Mouse (Mus musculus): ENCODE measurements at regions not wholly inside any gene's neighbourhood (a gene's known extent, or its start where the extent isn't known, plus 50 kb on each side); places are given as distances from the start of the nearest gene placed in this dataset.
A peak's percentile ranks its signal among the peaks of the same experiment; 100 is the strongest.

DNA sequence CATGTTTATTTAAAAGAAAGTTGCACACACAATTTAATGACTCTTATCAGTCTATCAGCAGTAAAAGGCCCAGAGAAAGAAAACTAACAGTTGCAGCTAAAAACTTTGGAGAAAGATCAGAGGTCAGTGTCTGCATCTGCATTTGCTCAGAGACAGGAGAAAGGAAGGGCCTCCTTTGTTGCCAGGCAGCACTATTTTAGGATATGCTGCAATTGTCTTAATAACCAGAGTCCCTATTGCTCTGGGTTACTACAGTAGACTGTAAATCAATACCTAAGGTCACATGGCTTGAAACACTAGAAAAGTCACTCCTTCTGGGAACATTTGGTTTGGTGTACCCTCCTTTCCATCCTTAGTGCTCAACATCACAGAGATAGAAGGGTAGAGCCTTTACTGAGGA, 175.7 kb downstream of the Hdgfl1 start:
- no peak for DNase-seq (ENCODE audit: extremely low spot score)

DNA sequence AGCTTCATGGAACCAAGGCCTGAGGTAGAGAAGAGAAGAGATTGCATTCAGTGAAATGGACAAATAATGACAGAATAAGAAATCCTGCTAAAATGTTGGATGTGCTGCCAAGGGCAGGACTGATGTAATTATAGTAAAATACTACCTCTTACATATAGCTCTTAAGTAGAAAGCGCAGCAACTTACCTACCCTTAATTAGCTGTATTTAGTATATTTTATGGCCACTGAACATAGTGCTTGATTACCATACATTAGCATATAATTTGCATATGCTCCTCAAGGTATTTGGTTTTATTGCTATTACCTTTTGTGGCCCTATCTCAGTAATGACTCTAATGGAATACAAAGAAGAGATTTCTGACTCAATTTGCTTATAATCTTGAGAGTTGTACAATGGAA, 176.2 kb downstream of the Hdgfl1 start:
- DNase-seq (ENCODE audit: extremely low spot score): no peak

DNA sequence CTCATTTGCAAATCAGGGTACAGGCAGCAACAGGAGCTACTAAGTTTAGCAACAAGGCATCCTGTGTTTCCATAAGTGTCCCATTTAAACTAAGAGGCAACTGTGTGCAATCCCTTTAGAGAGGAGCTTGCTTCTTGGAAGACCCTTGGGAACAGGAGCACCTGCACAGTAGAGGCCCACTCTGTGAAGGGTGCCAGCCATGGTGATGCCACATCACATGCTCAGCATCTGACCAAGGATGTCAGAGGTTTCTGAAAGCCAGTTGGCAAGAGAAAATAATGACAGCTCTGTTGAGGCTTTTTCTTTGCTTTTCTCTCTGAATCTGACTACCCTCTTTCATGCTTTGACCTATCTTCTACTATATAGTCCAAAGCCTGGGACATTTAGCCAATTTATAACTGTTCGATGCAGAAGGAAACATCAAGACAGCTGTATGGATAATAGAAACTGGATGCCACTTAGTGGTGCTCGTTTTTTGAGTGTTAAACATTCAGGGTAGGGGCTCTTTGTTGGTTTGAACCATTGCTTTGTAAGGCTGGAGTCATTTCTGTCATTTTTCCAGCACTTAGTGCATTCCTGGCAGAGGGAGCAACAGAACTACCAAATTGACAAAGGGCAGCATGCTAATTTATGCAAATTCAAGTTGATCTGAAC, 193.9 kb downstream of the Hdgfl1 start:
- no peak for DNase-seq (ENCODE audit: extremely low spot score)

- DNase-seq (ENCODE audit: extremely low spot score): no peak
These were observed 200.5 kb downstream of the Hdgfl1 start for GRCm38 (mm10) chr13:26569422-26569821.

DNA sequence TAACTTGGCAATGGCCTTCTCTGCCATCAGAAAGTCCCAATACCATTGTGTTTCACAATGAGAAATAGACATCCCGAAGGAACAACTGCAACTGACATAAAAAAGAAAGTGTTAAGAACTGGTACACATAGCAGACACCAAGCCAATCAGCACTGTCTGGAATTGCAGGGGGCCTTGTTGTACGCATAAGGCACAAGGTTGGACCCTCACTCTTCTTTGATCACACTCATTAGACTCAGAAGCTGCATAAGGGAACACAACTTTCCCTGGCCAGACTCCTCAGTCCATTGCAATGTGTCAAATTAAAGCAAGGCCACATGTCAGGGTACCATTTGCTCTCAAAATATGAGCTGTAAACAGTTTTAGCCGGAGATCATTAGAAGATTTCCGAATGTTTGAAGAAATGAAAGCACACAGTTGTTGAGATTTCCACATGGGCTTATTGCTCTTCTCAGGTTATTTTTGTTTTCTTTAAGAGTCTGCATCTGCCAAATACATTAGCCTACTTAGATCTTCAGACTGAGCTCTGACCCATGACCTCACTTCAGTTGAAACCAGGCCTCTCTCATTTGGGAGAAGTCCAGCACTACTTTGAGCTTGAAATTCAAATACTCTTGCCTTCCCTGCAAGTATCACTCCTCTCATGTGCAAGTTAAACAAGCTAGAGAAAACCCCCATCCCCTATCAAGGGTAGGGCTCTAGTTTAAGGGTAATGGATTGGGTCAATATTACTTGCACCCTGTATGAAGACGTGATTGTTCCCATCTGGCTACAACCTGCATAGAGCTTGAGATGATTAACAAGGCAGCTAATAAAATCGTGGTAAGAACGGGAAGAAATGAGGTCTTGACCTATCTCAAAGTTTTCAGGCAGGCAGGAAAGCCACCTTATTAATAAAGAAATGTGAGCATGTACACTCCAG, 204.8 kb downstream of the Hdgfl1 start:
- peak; percentile 17 for DNase-seq (ENCODE audit: extremely low spot score)

DNA sequence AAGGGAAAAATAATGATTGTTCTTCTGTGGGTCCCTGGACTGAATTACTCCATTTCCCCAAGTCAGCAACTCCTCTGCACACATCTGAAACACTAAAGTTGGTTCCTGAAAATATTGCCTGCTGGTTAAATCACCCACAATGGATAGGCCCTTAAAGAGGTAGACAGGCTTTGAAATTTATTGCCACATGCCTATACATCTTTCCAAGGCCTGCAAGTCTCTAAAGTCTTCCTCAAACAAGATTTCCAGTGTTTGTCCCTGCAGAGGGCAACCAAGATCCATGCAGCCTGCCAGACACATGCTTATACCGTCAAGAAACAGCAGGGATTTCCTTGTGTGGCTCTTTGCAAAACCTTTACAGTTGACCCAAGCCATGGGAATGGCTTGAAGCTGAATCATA, 211.6 kb downstream of the Hdgfl1 start:
- DNase-seq (ENCODE audit: extremely low spot score): peak; percentile 48

DNA sequence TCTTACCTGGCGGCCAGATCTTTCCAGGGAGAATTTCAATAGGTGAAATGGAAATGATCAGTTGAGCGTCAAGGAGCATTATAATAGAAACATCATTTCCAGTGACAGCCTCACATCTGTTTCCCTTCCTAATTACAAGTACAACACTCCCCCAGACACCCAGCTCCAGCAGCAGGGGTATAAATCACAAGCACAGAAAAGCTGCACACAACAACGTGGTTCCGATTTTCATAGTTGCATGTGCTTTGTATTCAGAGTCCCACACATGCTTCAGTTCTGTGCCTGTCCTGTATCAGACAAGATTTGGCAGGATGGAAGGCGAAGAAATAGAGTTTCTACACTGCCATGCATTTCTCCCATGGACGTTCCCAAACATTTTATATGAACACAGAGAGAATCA, 215.7 kb downstream of the Hdgfl1 start:
- no peak for DNase-seq (ENCODE audit: extremely low spot score)

GRCm38 (mm10) chr13:26552122-26552521, 217.8 kb downstream of the Hdgfl1 start:
- DNase-seq (ENCODE audit: extremely low spot score): no peak

DNA sequence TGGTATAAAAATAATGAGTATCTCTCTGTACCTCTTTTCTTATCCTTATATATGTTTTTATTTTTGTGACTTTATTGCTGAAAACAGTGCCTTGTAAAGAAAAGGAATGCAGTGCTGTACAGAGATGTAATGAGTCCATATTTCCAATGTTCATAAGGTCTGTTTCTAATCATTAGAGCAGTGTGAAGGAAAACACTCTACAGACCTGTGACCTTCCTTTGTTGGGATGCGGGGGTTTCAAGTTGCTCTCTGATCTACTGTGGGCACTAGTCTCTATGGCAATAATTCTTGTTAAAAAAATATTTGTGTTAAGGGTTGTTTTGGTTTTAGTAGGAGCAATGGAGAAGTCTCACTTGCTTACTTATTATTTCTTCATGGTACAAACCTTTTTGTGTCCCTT, 231.0 kb downstream of the Hdgfl1 start:
- DNase-seq (ENCODE audit: extremely low spot score): no peak

DNA sequence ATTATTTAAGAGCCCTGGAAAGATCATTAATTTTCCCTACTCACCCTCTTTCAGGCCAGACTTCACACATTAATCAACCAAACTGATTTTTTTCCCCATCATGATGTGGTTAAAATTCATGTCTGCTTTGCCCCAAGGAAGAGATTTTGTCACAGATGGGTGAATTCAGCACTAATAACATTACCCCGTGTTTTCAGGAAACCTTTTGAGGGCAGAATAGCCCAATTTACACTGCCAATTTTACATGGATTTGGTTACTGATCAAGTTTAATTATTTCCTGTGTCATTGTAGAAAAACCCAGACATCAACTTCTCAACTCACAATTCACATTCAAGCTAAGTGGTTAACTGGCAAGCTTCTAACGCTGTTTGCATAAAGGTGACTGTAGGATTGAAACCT, 233.4 kb downstream of the Hdgfl1 start:
- DNase-seq (ENCODE audit: extremely low spot score): no peak

- no peak for DNase-seq (ENCODE audit: extremely low spot score)
These were observed 237.2 kb downstream of the Hdgfl1 start for GRCm38 (mm10) chr13:26532761-26533160.

GRCm38 (mm10) chr13:26519054-26519453, 250.9 kb downstream of the Hdgfl1 start:
- no peak for DNase-seq (ENCODE audit: extremely low spot score)

GRCm38 (mm10) chr13:26518425-26518824, 251.5 kb downstream of the Hdgfl1 start:
- DNase-seq (ENCODE audit: extremely low spot score): no peak

DNA sequence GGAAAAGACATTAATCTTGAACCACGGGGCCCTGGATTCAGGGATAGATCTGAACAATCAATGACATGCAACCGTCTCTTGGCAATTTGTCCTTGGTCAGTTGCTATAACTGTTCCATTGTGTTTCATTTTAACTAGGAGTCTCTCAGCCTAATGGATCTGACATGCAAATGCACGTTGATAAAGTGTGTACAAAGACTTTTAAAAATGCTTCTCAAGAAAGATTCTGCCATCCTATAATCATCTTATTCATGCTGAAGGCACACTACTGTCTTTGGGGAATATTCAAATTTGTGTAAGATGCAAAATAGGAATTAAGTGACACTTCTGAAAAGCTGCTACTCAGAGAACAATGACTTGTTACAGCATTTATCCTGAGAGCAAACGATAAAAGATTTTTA, 252.3 kb downstream of the Hdgfl1 start:
- DNase-seq (ENCODE audit: extremely low spot score): no peak

GRCm38 (mm10) chr13:26510448-26510847, 259.5 kb downstream of the Hdgfl1 start:
- DNase-seq (ENCODE audit: extremely low spot score): no peak

DNA sequence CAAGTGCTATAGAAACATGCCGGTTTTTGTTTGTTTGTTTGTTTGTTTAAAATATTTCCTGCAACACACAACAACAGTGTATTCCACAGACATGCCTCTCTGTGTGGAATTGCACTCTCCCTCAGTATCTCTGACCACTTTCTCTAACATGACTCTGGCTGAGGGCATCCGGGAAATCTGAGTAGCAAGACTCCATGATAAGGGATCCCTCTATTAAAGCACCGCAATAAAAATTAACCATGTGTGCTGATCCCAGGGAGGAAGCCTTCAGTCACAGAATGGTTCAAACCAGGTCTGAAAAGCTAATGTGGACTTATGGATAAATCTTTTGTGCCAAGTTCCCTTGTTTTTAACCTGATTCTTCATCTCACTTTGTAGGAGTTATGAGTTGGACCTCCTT, 260.1 kb downstream of the Hdgfl1 start:
- no peak for DNase-seq (ENCODE audit: extremely low spot score)

DNA sequence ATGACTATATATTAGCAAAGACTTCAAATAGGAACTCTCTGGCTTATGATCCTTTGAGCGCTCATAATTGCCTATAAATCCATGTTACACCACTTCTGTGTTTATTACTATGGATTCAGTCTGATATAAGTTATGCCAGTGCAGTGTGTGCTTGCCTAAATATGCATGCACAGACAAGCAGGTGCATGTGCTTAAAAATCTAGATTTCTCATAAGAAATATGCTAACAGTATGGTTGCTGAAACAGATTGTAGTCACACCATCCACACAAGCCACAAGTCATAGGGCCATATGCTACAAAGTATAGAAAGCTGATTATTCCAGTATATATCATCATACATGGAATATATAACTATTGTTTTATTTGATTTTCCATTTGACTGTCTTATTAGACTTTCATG, 266.2 kb downstream of the Hdgfl1 start:
- DNase-seq (ENCODE audit: extremely low spot score): no peak

DNA sequence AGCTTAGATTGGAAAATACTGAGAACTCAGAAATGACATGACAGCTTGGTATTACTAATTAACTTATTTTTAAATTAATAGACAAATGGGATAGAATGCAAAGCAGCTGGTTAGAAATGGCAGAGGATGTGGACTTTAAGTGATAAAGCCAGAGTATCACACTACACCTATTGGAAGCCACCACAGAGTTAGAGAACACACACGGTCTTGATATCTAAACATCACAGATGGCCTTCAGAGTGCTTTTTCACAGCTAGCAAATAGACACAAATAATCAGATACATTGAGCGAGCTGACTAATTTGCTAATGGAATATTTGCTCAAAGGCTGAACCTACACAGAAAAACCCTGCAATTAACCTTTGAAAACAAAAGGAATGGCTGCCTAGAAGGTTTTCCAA, 272.9 kb downstream of the Hdgfl1 start:
- no peak for DNase-seq (ENCODE audit: extremely low spot score)

GRCm38 (mm10) chr13:26495871-26496270, 274.1 kb downstream of the Hdgfl1 start:
- no peak for DNase-seq (ENCODE audit: extremely low spot score)

DNA sequence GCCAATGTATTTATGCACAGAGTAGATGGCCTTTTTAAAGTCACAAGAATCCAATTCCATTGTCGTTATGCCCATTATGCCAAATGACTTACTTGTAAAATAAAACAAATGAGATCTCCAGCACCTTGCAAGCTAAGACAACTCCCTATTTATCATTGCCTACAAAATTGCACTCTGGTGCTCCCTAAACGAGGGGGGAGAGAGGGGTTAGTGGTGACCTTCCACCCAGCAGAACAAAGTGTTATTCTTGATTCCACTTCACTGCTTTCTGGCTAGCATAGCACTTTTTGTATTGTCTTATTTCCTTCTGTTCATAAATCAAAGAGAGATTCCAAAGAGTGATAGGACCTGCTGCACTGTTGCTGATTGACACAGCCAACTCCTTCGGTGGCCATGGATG, 300.6 kb downstream of the Hdgfl1 start:
- no peak for DNase-seq (ENCODE audit: extremely low spot score)

GRCm38 (mm10) chr13:26467526-26467925, 302.4 kb downstream of the Hdgfl1 start:
- no peak for DNase-seq (ENCODE audit: extremely low spot score)

GRCm38 (mm10) chr13:26464523-26464922, 305.4 kb downstream of the Hdgfl1 start:
- DNase-seq (ENCODE audit: extremely low spot score): no peak

DNA sequence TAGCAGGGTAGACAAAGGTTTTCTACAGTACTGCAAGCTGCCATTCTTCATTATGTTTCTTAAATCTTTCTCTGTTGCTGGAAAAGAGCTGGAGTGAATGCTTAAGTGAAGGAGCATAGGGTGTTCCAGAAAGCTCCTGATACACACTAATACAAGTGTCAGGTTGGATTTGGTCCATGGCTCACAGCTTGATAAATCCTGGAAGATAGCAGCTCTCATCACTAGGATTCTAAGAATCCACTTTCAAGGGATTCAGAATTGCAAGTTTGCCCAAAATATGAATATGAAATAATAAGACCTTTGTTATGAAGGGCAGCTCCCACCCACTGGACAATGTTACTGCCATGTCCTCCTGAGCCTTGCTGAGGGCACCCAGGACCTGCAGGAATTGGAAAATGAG, 305.9 kb downstream of the Hdgfl1 start:
- no peak for DNase-seq (ENCODE audit: extremely low spot score)
